Mouse (Mus musculus) embryonic fibroblast, embryonic 13.5 days (primary cell): ENCODE results near the gene Snx27.

Experiments
- CTCF ChIP-seq: IDR thresholded peaks from 2 replicates; pipeline ENCODE4 v1.5.1; 2011; ENCODE audit warnings: mild to moderate bottlenecking, control low read depth, low read length, moderate library complexity, borderline replicate concordance; ENCODE audit not compliant: insufficient read depth
- POLR2A ChIP-seq: IDR thresholded peaks from 2 replicates; pipeline ENCODE4 v1.6.1; 2011; ENCODE audit warnings: low read depth, mild to moderate bottlenecking, control low read depth, low read length, moderate library complexity

GRCm38 (mm10) chr3:94601959-94602358 lies 19.4 kb upstream of the Snx27 start:
- TF ChIP-seq CTCF (peak; percentile 41; the same call in 1 of the 2 replicates), POLR2A (no peak)
